Comparison of ENCODE assay signal across 9 mouse cellular contexts in genomic region chr2:93217015-93217414, GRCm38 (mm10). TPM values are rescaled to one million over a fixed set of nuclear protein-coding genes. Genes with fewer than 3 reads are reported as not detected.
A peak's percentile ranks its signal among the peaks of the same experiment; 100 is the strongest.
DNase-seq lines count a peak whose midpoint lies in the region.
"Had no signal": no experiment of that assay in that cellular context is flagged by ENCODE, and none has a peak within 500 bp of the region (broad histone marks: within the 10 kb centered on the region; RNA-seq: fewer than 3 reads in every experiment).

No protein-coding gene starts in this region.

- 9% methylated on average over 7 of the region's 7 CpGs for WGBS in hindbrain, embryonic 10.5 days

- H3K27ac ChIP-seq in hindbrain, embryonic 10.5 days: peak overlapping the region; percentile 78

- peaks cover 49% of the 10 kb centered on the region for H3K27me3 ChIP-seq in hindbrain, embryonic 10.5 days (ENCODE audit: insufficient read depth, poor library complexity, severe bottlenecking)

- H3K36me3 ChIP-seq in hindbrain, embryonic 10.5 days: peaks cover 82% of the 10 kb centered on the region

- no peak overlapping the region for H3K4me3 ChIP-seq in hindbrain, embryonic 10.5 days
- H3K4me3 ChIP-seq: megakaryocyte, embryonic 14.5 days had no signal

- DNase-seq in MEL-GATA-1-ER (ENCODE audit: extremely low read depth, low read depth): peak; percentile 42
- peak; percentile 95 for DNase-seq in cerebellum, adult 8-10 months
- DNase-seq in frontal cortex, adult 2 months (ENCODE audit: extremely low spot score in 1 of 2, low spot score in 1 of 2): peak; percentile 73 to 96
- peak; percentile 92 for DNase-seq in hindbrain, embryonic 10.5 days (ENCODE audit: low spot score)
- DNase-seq in layer of hippocampus, postnatal 10 days (ENCODE audit: low spot score in 2 of 2): peak; percentile 96 to 97
- peak; percentile 78 for DNase-seq in lung, postnatal 25 days (ENCODE audit: low spot score)
- peak; percentile 90 to 93 for DNase-seq in right cerebral cortex, adult 2 months (ENCODE audit: low spot score in 2 of 2)
- peak; percentile 58 for DNase-seq in urinary bladder, postnatal 10 days (ENCODE audit: low spot score)

- no peaks in the 10 kb centered on the region for H3K9me3 ChIP-seq in hindbrain, embryonic 10.5 days

- peaks cover 57% of the 10 kb centered on the region for H3K4me1 ChIP-seq in hindbrain, embryonic 10.5 days (replicated peaks)

RNA-seq across cellular contexts. Expression of gene Trp53i11, which starts 29.7 kb away (rescaled TPM):
- polyA plus RNA-seq in frontal cortex, adult 2 months (2012; rRNA removed): 80.4 and 85.9 TPM in 2 replicates
- polyA plus RNA-seq in hindbrain, embryonic 10.5 days (2016; fragmentation: Nextera tagmentation; extraction: Ambion mirVana): 202 and 281 TPM in 2 replicates
- 10 to 100 TPM; 50.8 to 51.5 TPM for total RNA-seq in layer of hippocampus, postnatal 10 days (2021)

Comparison
In these comparisons a context has a peak if more than half of its experiments do, and no peak if none do; other contexts are left out.
1. DNase-seq: peak in every context shown above with its lines; median percentile 96 in layer of hippocampus, postnatal 10 days; 95 in cerebellum, adult 8-10 months; 92 in hindbrain, embryonic 10.5 days; 92 in right cerebral cortex, adult 2 months; 84 in frontal cortex, adult 2 months; 78 in lung, postnatal 25 days; 58 in urinary bladder, postnatal 10 days; 42 in MEL-GATA-1-ER.